Mouse (Mus musculus) C2C12 (cell line): ENCODE results near the gene Ncoa4. TPM values are rescaled to one million over a fixed set of nuclear protein-coding genes. Genes with fewer than 3 reads are reported as not detected.
"Not testable (repeated sequence)": the region's sequence is repeated elsewhere in the genome, so short reads cannot be mapped to it uniquely, and the experiment has no call there.

Experiments
- H3K27me3 ChIP-seq: one replicate; pipeline ENCODE4 v1.6.1; 2011; ENCODE audit not compliant: control insufficient read depth, insufficient read depth, insufficient read length
- H3K36me3 ChIP-seq: one replicate; pipeline ENCODE4 v1.6.1; 2011; ENCODE audit not compliant: control insufficient read depth, insufficient read depth
- H3K4me3 ChIP-seq: one replicate; pipeline ENCODE4 v1.5.1; 2011; ENCODE audit warnings: mild to moderate bottlenecking, control low read depth; ENCODE audit not compliant: poor library complexity, insufficient read depth, severe bottlenecking
- H3K79me2 ChIP-seq: one replicate; pipeline ENCODE4 v1.6.1; 2011; ENCODE audit not compliant: control insufficient read depth, insufficient read depth
- H3K79me3 ChIP-seq: one replicate; pipeline ENCODE4 v1.6.1; 2011; ENCODE audit warnings: low read depth, control low read depth
- H3ac ChIP-seq: one replicate; pipeline ENCODE3; 2011; ENCODE audit warnings: low read depth; ENCODE audit not compliant: control insufficient read depth, insufficient read length
- CEBPB ChIP-seq: IDR thresholded peaks from one replicate; pipeline ENCODE4 v1.6.1; 2011; ENCODE audit warnings: low read depth, mild to moderate bottlenecking, control low read depth, moderate library complexity
- CTCF ChIP-seq: IDR thresholded peaks from one replicate; pipeline ENCODE4 v1.5.1; 2011; ENCODE audit not compliant: control insufficient read depth, insufficient read depth, insufficient read length
- FOSL1 ChIP-seq: IDR thresholded peaks from one replicate; pipeline ENCODE4 v1.8.0; 2011; ENCODE audit warnings: mild to moderate bottlenecking, low read length; ENCODE audit not compliant: poor library complexity, insufficient read depth, severe bottlenecking
- MAX ChIP-seq: IDR thresholded peaks from one replicate; pipeline ENCODE4 v1.6.1; 2011; ENCODE audit warnings: mild to moderate bottlenecking, control low read depth
- MYOD1 ChIP-seq: IDR thresholded peaks from one replicate; pipeline ENCODE4 v1.6.1; 2011; ENCODE audit warnings: low read depth; ENCODE audit not compliant: control insufficient read depth, insufficient read length
- MYOG ChIP-seq: IDR thresholded peaks from one replicate; pipeline ENCODE4 v1.6.1; 2011; ENCODE audit not compliant: control insufficient read depth, insufficient read length; ENCODE audit errors: extremely low read depth
- USF1 ChIP-seq: IDR thresholded peaks from one replicate; pipeline ENCODE4 v1.6.1; 2011; ENCODE audit warnings: low read depth, mild to moderate bottlenecking, control low read depth, moderate library complexity
- polyA plus RNA-seq: library from polyadenylated mRNA; unstranded; fragments of >200 nt; fragmentation: generic; extraction: Trizol; gene quantifications from one replicate; pipeline ENCODE4 v1.2.1, GENCODE M21; 2012; ENCODE audit warnings: missing spikeins

The Ncoa4 gene
- polyA plus RNA-seq, 1 experiment = 23.4 TPM

DNA sequence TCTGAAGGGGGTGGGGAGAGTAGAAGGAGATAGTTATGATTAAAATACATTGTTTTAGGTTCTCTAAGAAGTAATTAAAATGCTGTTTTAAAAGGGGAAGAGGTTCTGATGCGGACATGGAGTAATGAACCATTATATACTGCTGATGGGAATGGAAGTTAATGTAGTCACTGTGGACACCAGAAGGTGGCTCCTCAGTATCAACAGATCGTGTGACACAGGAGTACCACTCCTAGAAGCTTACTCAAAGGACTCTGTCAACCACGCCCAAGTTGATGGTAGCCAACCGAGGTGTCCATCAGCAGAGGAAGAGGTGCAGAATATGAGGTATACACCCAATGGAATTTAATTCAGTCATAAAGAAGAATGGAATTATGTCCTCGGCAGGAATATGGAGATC lies 31.3 kb upstream of the Ncoa4 start:
- Histone ChIP-seq H3K27me3 (peaks cover 5% of the 10 kb centered on the region), H3K79me3 (no peaks in the 10 kb centered on the region), H3K36me3 (no peaks in the 10 kb centered on the region), H3ac (no peak overlapping the region), H3K79me2 (no peaks in the 10 kb centered on the region), H3K4me3 (no peak overlapping the region)
- no peak for TF ChIP-seq USF1
- TF ChIP-seq CTCF = no peak
- TF ChIP-seq MYOD1 = no peak
- no peak for TF ChIP-seq MAX
- TF ChIP-seq MYOG = no peak
- no peak for TF ChIP-seq CEBPB
- no peak for TF ChIP-seq FOSL1

DNA sequence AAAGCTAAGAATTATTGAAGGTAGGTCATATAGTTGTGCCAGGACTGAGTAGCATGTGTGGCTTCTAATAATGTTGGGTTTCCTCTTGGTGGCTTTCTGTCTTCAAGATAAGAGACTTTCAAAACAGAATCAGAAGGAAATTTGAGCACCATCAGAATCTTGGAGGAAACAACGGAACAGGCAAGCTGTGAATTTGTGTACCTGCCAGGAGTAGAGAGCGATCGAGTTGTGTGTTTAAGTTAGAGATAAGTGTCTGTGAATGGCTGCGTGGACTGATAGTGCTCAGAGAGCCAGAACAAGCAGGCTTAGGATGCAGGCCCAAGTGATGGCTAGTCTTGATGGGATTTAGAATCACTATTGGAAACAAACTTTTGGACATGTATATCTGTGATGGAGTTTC lies 27.8 kb upstream of the Ncoa4 start:
- no peaks in the 10 kb centered on the region for H3K79me3 ChIP-seq
- no peak overlapping the region for H3K4me3 ChIP-seq
- H3K79me2 ChIP-seq = no peaks in the 10 kb centered on the region
- TF ChIP-seq MYOD1 (no peak), CTCF (no peak), MYOG (no peak), MAX (no peak), CEBPB (no peak), USF1 (no peak), FOSL1 (no peak)
- no peaks in the 10 kb centered on the region for H3K36me3 ChIP-seq
- no peaks in the 10 kb centered on the region for H3K27me3 ChIP-seq
- no peak overlapping the region for H3ac ChIP-seq

DNA sequence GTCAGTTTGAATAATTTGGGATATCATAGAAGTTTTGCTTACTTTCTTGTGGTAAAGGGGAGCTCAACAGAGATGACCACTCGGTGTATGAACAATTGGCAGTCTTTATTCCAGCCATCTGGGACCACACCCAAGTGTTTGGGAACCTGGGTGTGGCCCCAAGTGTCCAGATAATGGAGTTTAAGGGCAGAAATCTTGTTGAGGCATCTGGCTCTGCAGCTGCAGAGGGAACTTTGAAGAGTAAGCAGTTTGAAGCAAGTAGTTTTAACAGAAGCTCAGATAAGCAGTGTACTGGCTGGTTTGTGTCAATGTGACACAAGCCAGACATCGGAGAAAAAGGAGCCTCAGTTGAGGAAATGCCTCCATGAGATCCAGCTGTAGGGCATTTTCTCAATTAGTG lies 25.4 kb upstream of the Ncoa4 start:
- TF ChIP-seq MYOG (no peak), MYOD1 (no peak), FOSL1 (no peak), USF1 (no peak), CEBPB (no peak), MAX (no peak), CTCF (no peak)
- H3ac ChIP-seq = no peak overlapping the region
- no peak overlapping the region for H3K4me3 ChIP-seq
- no peaks in the 10 kb centered on the region for H3K27me3 ChIP-seq
- no peaks in the 10 kb centered on the region for H3K79me3 ChIP-seq
- no peaks in the 10 kb centered on the region for H3K36me3 ChIP-seq
- no peaks in the 10 kb centered on the region for H3K79me2 ChIP-seq

DNA sequence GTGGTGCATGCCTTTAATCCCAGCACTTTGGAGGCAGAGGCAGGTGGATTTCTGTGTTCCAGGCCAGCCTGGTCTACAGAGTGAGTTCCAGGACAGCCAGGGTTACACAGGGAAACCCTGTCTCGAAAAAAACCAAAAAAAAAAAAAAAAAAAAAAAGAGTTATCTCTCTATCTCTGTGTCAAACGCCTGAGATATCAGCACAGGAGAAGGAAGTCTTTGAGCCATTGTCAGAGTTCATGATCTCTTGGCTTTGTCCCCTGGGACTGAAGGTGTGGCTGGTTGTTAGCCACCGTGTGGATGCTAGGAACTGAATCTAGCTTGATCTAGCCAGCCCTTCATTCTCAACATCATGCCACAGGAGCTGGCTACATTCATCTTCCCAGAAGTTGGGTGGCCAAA lies 23.2 kb upstream of the Ncoa4 start:
- not testable (repeated sequence) for H3K27me3 ChIP-seq, H3ac ChIP-seq, H3K36me3 ChIP-seq, H3K79me3 ChIP-seq, H3K79me2 ChIP-seq, H3K4me3 ChIP-seq

DNA sequence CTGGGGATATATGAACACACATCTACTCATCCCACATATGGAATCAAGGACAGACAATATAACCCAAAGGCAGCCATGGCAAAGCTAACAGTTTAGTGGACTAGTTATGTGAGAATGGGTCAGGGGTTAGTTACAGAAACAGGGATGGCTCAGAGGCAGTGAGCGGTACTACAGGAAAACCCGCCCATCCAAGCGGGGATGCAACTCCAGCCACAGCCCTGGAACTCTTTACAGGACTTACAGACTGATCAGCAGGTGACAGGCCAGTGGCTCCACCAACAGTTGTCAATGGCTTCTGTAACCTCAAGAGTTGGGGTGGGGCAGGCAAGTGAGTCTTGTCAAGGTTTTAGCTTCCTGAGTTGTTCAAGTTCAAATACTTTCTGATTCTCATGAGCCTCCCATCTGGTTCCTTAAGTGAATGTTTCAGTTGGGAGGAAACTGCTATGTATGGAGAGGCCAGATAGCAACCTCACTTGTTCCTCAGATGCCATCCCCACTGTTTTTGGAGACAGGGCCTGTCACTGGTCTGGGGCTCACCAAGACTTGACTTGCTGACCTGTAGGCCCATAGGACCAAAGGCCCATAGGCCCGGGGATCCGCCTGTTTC lies 19.2 kb upstream of the Ncoa4 start:
- Histone ChIP-seq H3K4me3 (no peak overlapping the region), H3ac (no peak overlapping the region), H3K79me3 (no peaks in the 10 kb centered on the region), H3K36me3 (no peaks in the 10 kb centered on the region), H3K79me2 (no peaks in the 10 kb centered on the region), H3K27me3 (no peaks in the 10 kb centered on the region)
- no peak for TF ChIP-seq MAX
- TF ChIP-seq CEBPB = no peak
- TF ChIP-seq USF1 = no peak
- TF ChIP-seq MYOG = no peak
- no peak for TF ChIP-seq CTCF
- no peak for TF ChIP-seq FOSL1
- TF ChIP-seq MYOD1 = no peak

DNA sequence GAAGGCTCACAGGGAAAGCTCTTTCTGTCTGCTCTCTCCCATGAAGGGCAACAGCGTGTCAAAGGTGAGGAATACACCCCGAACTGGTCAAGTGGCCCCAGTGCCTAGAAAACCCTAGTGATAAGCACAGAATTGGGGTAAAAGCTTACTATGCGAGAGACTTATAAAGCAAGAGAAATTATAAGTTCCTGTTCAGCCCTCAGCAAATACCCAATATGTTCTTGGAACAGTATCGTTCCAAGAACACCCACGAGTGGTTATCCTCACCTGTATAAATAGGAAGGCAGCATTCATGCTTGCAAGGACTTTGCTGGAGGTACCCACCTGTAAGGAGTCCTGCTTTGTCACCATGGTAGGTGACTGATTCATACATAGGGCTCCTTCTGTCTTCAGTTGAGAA lies 17.9 kb upstream of the Ncoa4 start, which contains the start of gene Msmb:
Msmb (plus strand) TSS at position 301 of the 400 bp plus-strand sequence.
- Histone ChIP-seq H3K4me3 (no peak within 1 kb of the TSS), H3ac (no peak within 1 kb of the TSS), H3K27me3 (no peaks in the 10 kb centered on the region), H3K36me3 (no peaks in the 10 kb centered on the region), H3K79me2 (no peaks in the 10 kb centered on the region), H3K79me3 (no peaks in the 10 kb centered on the region)
- TF ChIP-seq MYOD1 (no peak), USF1 (no peak), CEBPB (no peak), MAX (no peak), MYOG (no peak), FOSL1 (no peak), CTCF (no peak)
